Mouse (Mus musculus) hindbrain, embryonic 12.5 days (tissue): ENCODE measurements at regions not wholly inside any gene's neighbourhood (a gene's known extent, or its start where the extent isn't known, plus 50 kb on each side); places are given as distances from the start of the nearest gene placed in this dataset.

ENCODE experiments used
- ATAC-seq: fragments of 200-750 bp; cut with Nextera tagmentation; 2 replicates; pipeline ENCODE4 v1.8.0; 2017; ENCODE audit warnings: moderate TSS enrichment; ENCODE audit not compliant: low FRiP score
- H3K27ac ChIP-seq: fragments of 300-500 bp; sonication (generic); 2 replicates; pipeline ENCODE4 v1.5.1; 2016; ENCODE audit warnings: mild to moderate bottlenecking
- H3K27me3 ChIP-seq: fragments of 300-500 bp; sonication (generic); 2 replicates; pipeline ENCODE4 v1.6.1; 2016; ENCODE audit warnings: mild to moderate bottlenecking
- H3K36me3 ChIP-seq: fragments of 300-500 bp; sonication (generic); 2 replicates; pipeline ENCODE4 v1.6.1; 2016; ENCODE audit warnings: mild to moderate bottlenecking
- H3K4me1 ChIP-seq: fragments of 300-500 bp; sonication (generic); 2 replicates; pipeline ENCODE4 v1.6.1; 2016
- H3K4me2 ChIP-seq: fragments of 300-500 bp; sonication (generic); replicated peaks from 2 replicates; pipeline ENCODE4 v1.6.1; 2016; ENCODE audit warnings: mild to moderate bottlenecking
- H3K4me3 ChIP-seq: fragments of 300-500 bp; sonication (generic); 2 replicates; pipeline ENCODE4 v1.5.1; 2016; ENCODE audit warnings: mild to moderate bottlenecking
- H3K9ac ChIP-seq: fragments of 300-500 bp; sonication (generic); 2 replicates; pipeline ENCODE4 v1.6.1; 2016; ENCODE audit warnings: mild to moderate bottlenecking, moderate library complexity
- H3K9me3 ChIP-seq: fragments of 300-500 bp; sonication (generic); replicated peaks from 2 replicates; pipeline ENCODE4 v1.6.1; 2016; ENCODE audit warnings: mild to moderate bottlenecking
- WGBS: fragments of 180-500 bp; shearing (Covaris S2); methylation state at CpG from one replicate; pipeline ENCODE4 v1.1.7; 2016; 5-methylcytosine and 5-hydroxymethylcytosine counted together

- no peak overlapping the region for H3K4me2 ChIP-seq
- H3K4me3 ChIP-seq = no peak overlapping the region
- H3K9me3 ChIP-seq = no peaks in the 10 kb centered on the region
- no peak overlapping the region for H3K27ac ChIP-seq
- H3K36me3 ChIP-seq = no peaks in the 10 kb centered on the region
- H3K4me1 ChIP-seq = no peaks in the 10 kb centered on the region
- no peaks in the 10 kb centered on the region for H3K27me3 ChIP-seq
- H3K9ac ChIP-seq = no peak overlapping the region
- ATAC-seq = no peak
- 69% methylated on average over 4 of the region's 4 CpGs for WGBS
Measured at GRCm38 (mm10) chr2:94983484-94983883, 545.5 kb upstream of the Api5 start.

DNA sequence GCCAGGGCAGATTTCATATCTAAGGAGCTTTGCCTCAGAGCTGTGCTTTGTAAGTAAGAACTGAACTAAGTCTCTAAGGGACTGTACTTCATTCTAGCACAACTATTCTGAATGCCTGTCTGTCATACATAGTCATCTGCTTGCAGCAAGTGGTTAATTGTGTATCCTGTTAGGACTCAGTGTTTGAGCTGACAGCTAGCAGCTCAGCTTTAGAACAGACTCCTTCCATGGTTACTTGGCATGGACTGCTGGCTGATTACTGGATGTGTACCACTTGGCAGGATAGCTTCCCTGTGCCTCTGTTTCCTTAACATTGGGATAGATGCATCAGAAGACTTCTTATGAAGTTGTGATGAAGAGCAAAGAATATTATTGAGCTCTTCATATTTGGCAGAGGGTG is 525.6 kb upstream of the Api5 start:
- H3K9ac ChIP-seq = no peak overlapping the region
- H3K4me3 ChIP-seq = no peak overlapping the region
- no peaks in the 10 kb centered on the region for H3K36me3 ChIP-seq
- H3K4me1 ChIP-seq = no peaks in the 10 kb centered on the region
- no peaks in the 10 kb centered on the region for H3K9me3 ChIP-seq
- ATAC-seq = no peak
- no peak overlapping the region for H3K4me2 ChIP-seq
- H3K27ac ChIP-seq = no peak overlapping the region
- no peaks in the 10 kb centered on the region for H3K27me3 ChIP-seq

GRCm38 (mm10) chr2:94945646-94946045 is 507.7 kb upstream of the Api5 start:
- Histone ChIP-seq H3K9ac (no peak overlapping the region), H3K9me3 (no peaks in the 10 kb centered on the region), H3K27me3 (no peaks in the 10 kb centered on the region), H3K36me3 (no peaks in the 10 kb centered on the region), H3K4me3 (no peak overlapping the region), H3K4me1 (no peaks in the 10 kb centered on the region), H3K4me2 (no peak overlapping the region), H3K27ac (no peak overlapping the region)
- ATAC-seq = no peak

- Histone ChIP-seq H3K27me3 (no peaks in the 10 kb centered on the region), H3K36me3 (no peaks in the 10 kb centered on the region), H3K4me3 (no peak overlapping the region), H3K9ac (no peak overlapping the region), H3K27ac (no peak overlapping the region), H3K4me2 (no peak overlapping the region), H3K4me1 (no peaks in the 10 kb centered on the region), H3K9me3 (no peaks in the 10 kb centered on the region)
- no peak for ATAC-seq
- WGBS = 87% methylated on average over 4 of the region's 4 CpGs
Measured at GRCm38 (mm10) chr2:94932115-94932514, 494.2 kb upstream of the Api5 start.

- Histone ChIP-seq H3K27ac (no peak overlapping the region), H3K9me3 (no peaks in the 10 kb centered on the region), H3K4me1 (no peaks in the 10 kb centered on the region), H3K36me3 (no peaks in the 10 kb centered on the region), H3K27me3 (no peaks in the 10 kb centered on the region), H3K9ac (no peak overlapping the region), H3K4me2 (no peak overlapping the region), H3K4me3 (no peak overlapping the region)
- ATAC-seq = no peak
- WGBS = 46% methylated on average over 3 of the region's 3 CpGs
Measured at GRCm38 (mm10) chr2:94919361-94919760, 481.4 kb upstream of the Api5 start.

DNA sequence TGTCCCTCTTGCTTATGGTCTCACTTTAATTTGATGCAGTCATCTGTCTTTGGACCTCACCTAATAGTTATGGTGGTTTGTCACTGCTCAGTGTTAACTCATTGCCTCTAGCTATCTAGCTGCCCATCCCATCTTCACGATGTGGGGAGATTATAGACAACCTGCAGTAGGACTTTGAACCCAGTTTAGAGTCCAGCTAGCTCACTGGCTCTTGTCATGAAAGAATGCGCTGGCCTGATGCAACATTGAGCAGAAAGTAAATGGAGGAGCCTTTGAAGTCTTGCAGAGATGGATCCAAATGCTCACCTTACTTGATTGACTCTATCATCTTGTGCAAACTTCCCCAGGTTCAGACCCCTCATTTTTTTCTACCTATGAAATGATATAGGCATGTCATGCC is 480.1 kb upstream of the Api5 start:
- ATAC-seq = no peak
- Histone ChIP-seq H3K27ac (no peak overlapping the region), H3K9ac (no peak overlapping the region), H3K27me3 (no peaks in the 10 kb centered on the region), H3K9me3 (no peaks in the 10 kb centered on the region), H3K36me3 (no peaks in the 10 kb centered on the region), H3K4me3 (no peak overlapping the region), H3K4me2 (no peak overlapping the region), H3K4me1 (no peaks in the 10 kb centered on the region)
- whole genome bisulfite sequencing = 86% methylated on average over 2 of the region's 2 CpGs

- H3K4me2 ChIP-seq = no peak overlapping the region
- no peaks in the 10 kb centered on the region for H3K27me3 ChIP-seq
- no peak overlapping the region for H3K9ac ChIP-seq
- H3K27ac ChIP-seq = no peak overlapping the region
- H3K4me1 ChIP-seq = no peaks in the 10 kb centered on the region
- no peaks in the 10 kb centered on the region for H3K9me3 ChIP-seq
- H3K36me3 ChIP-seq = no peaks in the 10 kb centered on the region
- no peak overlapping the region for H3K4me3 ChIP-seq
- peak; percentile 67; the same call in 1 of the 2 replicates for ATAC-seq
Measured at GRCm38 (mm10) chr2:94901580-94901979, 463.6 kb upstream of the Api5 start.
